Mouse (Mus musculus): ENCODE results near the gene Tbc1d10c.

GRCm38 (mm10) chr19:4206971-4207370 is 15.9 kb upstream of the Tbc1d10c start:
- no peak for TF ChIP-seq POLR2A (IDR thresholded peaks at IDR 0.05; ENCODE audit: low read depth, low read length)
- peak; percentile 97 for TF ChIP-seq CTCF (IDR thresholded peaks at IDR 0.05; ENCODE audit: extremely low read depth, insufficient read depth, insufficient read length, insufficient replicate concordance)
